Mouse (Mus musculus): ENCODE results near the gene Rarg. TPM values are rescaled to one million over a fixed set of nuclear protein-coding genes. Genes with fewer than 3 reads are reported as not detected.
"Not testable (repeated sequence)": the region's sequence is repeated elsewhere in the genome, so short reads cannot be mapped to it uniquely, and the experiment has no call there.

Rarg gene
- polyA plus RNA-seq, 1 experiment from 2014 or later: 2.5 TPM

- peak overlapping the region; percentile 47 for H3K4me2 ChIP-seq (ENCODE audit: low read depth, low read length)
- H3K9ac ChIP-seq (ENCODE audit: low read depth, low read length): no peak overlapping the region
- no peaks in the 10 kb centered on the region for H3K9me3 ChIP-seq (replicated peaks; ENCODE audit: control insufficient read depth, low read length)
- peak overlapping the region; percentile 29; the same call in 1 of the 2 replicates for H3K4me3 ChIP-seq (ENCODE audit: low read depth, low read length)
- WGBS (ENCODE audit: insufficient replicate concordance): 64% methylated on average over 17 of the region's 17 CpGs
- H3K4me1 ChIP-seq (ENCODE audit: control insufficient read depth, low read depth, low read length): peaks cover 30% of the 10 kb centered on the region
- no peaks in the 10 kb centered on the region for H3K27me3 ChIP-seq (ENCODE audit: control insufficient read depth, insufficient read depth, low read depth, low read length)
- no peaks in the 10 kb centered on the region for H3K36me3 ChIP-seq (ENCODE audit: control insufficient read depth, insufficient read depth)
- H3K27ac ChIP-seq (ENCODE audit: low read length): no peak overlapping the region
- ATAC-seq (ENCODE audit: low read depth): 0 out of 2 replicates have a peak, but pooled peaks have one; percentile 19
These were observed 26.7 kb downstream of the Rarg start for GRCm38 (mm10) chr15:102230408-102231321.

- not testable (repeated sequence) for H3K36me3 ChIP-seq (ENCODE audit: control insufficient read depth, insufficient read depth); H3K4me3 ChIP-seq (ENCODE audit: low read depth, low read length); H3K9me3 ChIP-seq (replicated peaks; ENCODE audit: control insufficient read depth, low read length); ATAC-seq (ENCODE audit: low read depth); H3K27ac ChIP-seq (ENCODE audit: low read length); H3K9ac ChIP-seq (ENCODE audit: low read depth, low read length); H3K4me2 ChIP-seq (ENCODE audit: low read depth, low read length)
- peaks cover 12% of the 10 kb centered on the region for H3K27me3 ChIP-seq (ENCODE audit: control insufficient read depth, insufficient read depth, low read depth, low read length)
- WGBS (ENCODE audit: insufficient replicate concordance): 33% methylated on average over 5 of the region's 6 CpGs
- H3K4me1 ChIP-seq (ENCODE audit: control insufficient read depth, low read depth, low read length): peaks cover 14% of the 10 kb centered on the region
These were observed 31.7 kb downstream of the Rarg start for GRCm38 (mm10) chr15:102225619-102226018.

- 4% methylated on average over 18 of the region's 21 CpGs for WGBS (ENCODE audit: insufficient replicate concordance)
- Histone ChIP-seq H3K9ac (ENCODE audit: low read depth, low read length) (peak overlapping the region; percentile 34), H3K36me3 (ENCODE audit: control insufficient read depth, insufficient read depth) (no peaks in the 10 kb centered on the region), H3K9me3 (replicated peaks; ENCODE audit: control insufficient read depth, low read length) (no peaks in the 10 kb centered on the region), H3K4me2 (ENCODE audit: low read depth, low read length) (peak overlapping the region; percentile 83), H3K27me3 (ENCODE audit: control insufficient read depth, insufficient read depth, low read depth, low read length) (peaks cover 12% of the 10 kb centered on the region), H3K4me1 (ENCODE audit: control insufficient read depth, low read depth, low read length) (peaks cover 13% of the 10 kb centered on the region), H3K27ac (ENCODE audit: low read length) (0 out of 2 replicates have a peak overlapping the region, but pooled peaks have one; percentile 14), H3K4me3 (ENCODE audit: low read depth, low read length) (peak overlapping the region; percentile 55)
- ATAC-seq (ENCODE audit: low read depth): peak; percentile 82
These were observed 32.2 kb downstream of the Rarg start for GRCm38 (mm10) chr15:102224992-102225617.

GRCm38 (mm10) chr15:102224186-102224991 is 32.9 kb downstream of the Rarg start:
- WGBS (ENCODE audit: insufficient replicate concordance): 3% methylated on average over 43 of the region's 43 CpGs
- Histone ChIP-seq H3K4me3 (ENCODE audit: low read depth, low read length) (peak overlapping the region; percentile 55), H3K27me3 (ENCODE audit: control insufficient read depth, insufficient read depth, low read depth, low read length) (peaks cover 12% of the 10 kb centered on the region), H3K27ac (ENCODE audit: low read length) (0 out of 2 replicates have a peak overlapping the region, but pooled peaks have one; percentile 14), H3K4me1 (ENCODE audit: control insufficient read depth, low read depth, low read length) (peaks cover 13% of the 10 kb centered on the region), H3K9me3 (replicated peaks; ENCODE audit: control insufficient read depth, low read length) (no peaks in the 10 kb centered on the region), H3K4me2 (ENCODE audit: low read depth, low read length) (peak overlapping the region; percentile 83), H3K9ac (ENCODE audit: low read depth, low read length) (peak overlapping the region; percentile 34), H3K36me3 (ENCODE audit: control insufficient read depth, insufficient read depth) (no peaks in the 10 kb centered on the region)
- peak; percentile 77 for ATAC-seq (ENCODE audit: low read depth)

- ATAC-seq (ENCODE audit: low read depth): no peak
- no peak overlapping the region for H3K27ac ChIP-seq (ENCODE audit: low read length)
- no peak overlapping the region for H3K4me2 ChIP-seq (ENCODE audit: low read depth, low read length)
These were observed 34.9 kb downstream of the Rarg start for GRCm38 (mm10) chr15:102222386-102222785.

GRCm38 (mm10) chr15:102217325-102217724 is 40.0 kb downstream of the Rarg start:
- Histone ChIP-seq H3K36me3 (ENCODE audit: control insufficient read depth, insufficient read depth) (peaks cover 12% of the 10 kb centered on the region), H3K9ac (ENCODE audit: low read depth, low read length) (no peak overlapping the region), H3K4me2 (ENCODE audit: low read depth, low read length) (no peak overlapping the region), H3K27me3 (ENCODE audit: control insufficient read depth, insufficient read depth, low read depth, low read length) (no peaks in the 10 kb centered on the region), H3K27ac (ENCODE audit: low read length) (no peak overlapping the region), H3K4me3 (ENCODE audit: low read depth, low read length) (no peak overlapping the region), H3K4me1 (ENCODE audit: control insufficient read depth, low read depth, low read length) (no peaks in the 10 kb centered on the region), H3K9me3 (replicated peaks; ENCODE audit: control insufficient read depth, low read length) (no peaks in the 10 kb centered on the region)
- ATAC-seq (ENCODE audit: low read depth): no peak
- WGBS (ENCODE audit: insufficient replicate concordance): 81% methylated on average over 7 of the region's 7 CpGs

More at GRCm38 (mm10) chr15:102222386-102222785, 34.9 kb downstream of the Rarg start:
- Histone ChIP-seq H3K9ac (ENCODE audit: low read depth, low read length) (no peak overlapping the region), H3K27me3 (ENCODE audit: control insufficient read depth, insufficient read depth, low read depth, low read length) (peaks cover 12% of the 10 kb centered on the region), H3K36me3 (ENCODE audit: control insufficient read depth, insufficient read depth) (no peaks in the 10 kb centered on the region), H3K9me3 (replicated peaks; ENCODE audit: control insufficient read depth, low read length) (no peaks in the 10 kb centered on the region), H3K4me3 (ENCODE audit: low read depth, low read length) (no peak overlapping the region), H3K4me1 (ENCODE audit: control insufficient read depth, low read depth, low read length) (peaks cover 13% of the 10 kb centered on the region)
- WGBS (ENCODE audit: insufficient replicate concordance): 64% methylated on average over 10 of the region's 10 CpGs

- Histone ChIP-seq H3K9ac (ENCODE audit: low read depth, low read length) (no peak overlapping the region), H3K27me3 (ENCODE audit: control insufficient read depth, insufficient read depth, low read depth, low read length) (no peaks in the 10 kb centered on the region), H3K9me3 (replicated peaks; ENCODE audit: control insufficient read depth, low read length) (no peaks in the 10 kb centered on the region), H3K36me3 (ENCODE audit: control insufficient read depth, insufficient read depth) (peaks cover 14% of the 10 kb centered on the region), H3K4me2 (ENCODE audit: low read depth, low read length) (no peak overlapping the region), H3K27ac (ENCODE audit: low read length) (no peak overlapping the region), H3K4me1 (ENCODE audit: control insufficient read depth, low read depth, low read length) (no peaks in the 10 kb centered on the region), H3K4me3 (ENCODE audit: low read depth, low read length) (no peak overlapping the region)
- 78% methylated on average over 16 of the region's 16 CpGs for WGBS (ENCODE audit: insufficient replicate concordance)
- no peak for ATAC-seq (ENCODE audit: low read depth)
These were observed 40.7 kb downstream of the Rarg start for GRCm38 (mm10) chr15:102216459-102217228.

- Histone ChIP-seq H3K9ac (ENCODE audit: low read depth, low read length) (no peak overlapping the region), H3K36me3 (ENCODE audit: control insufficient read depth, insufficient read depth) (peaks cover 18% of the 10 kb centered on the region), H3K4me3 (ENCODE audit: low read depth, low read length) (no peak overlapping the region), H3K27me3 (ENCODE audit: control insufficient read depth, insufficient read depth, low read depth, low read length) (no peaks in the 10 kb centered on the region), H3K27ac (ENCODE audit: low read length) (no peak overlapping the region), H3K4me1 (ENCODE audit: control insufficient read depth, low read depth, low read length) (no peaks in the 10 kb centered on the region), H3K4me2 (ENCODE audit: low read depth, low read length) (no peak overlapping the region), H3K9me3 (replicated peaks; ENCODE audit: control insufficient read depth, low read length) (no peaks in the 10 kb centered on the region)
- WGBS (ENCODE audit: insufficient replicate concordance): 72% methylated on average over 6 of the region's 6 CpGs
- ATAC-seq (ENCODE audit: low read depth): no peak
These were observed 41.7 kb downstream of the Rarg start for GRCm38 (mm10) chr15:102215624-102216023.

Measured in liver, embryonic 16.5 days (tissue).